Comparison of ENCODE assay signal across 17 mouse cellular contexts in the genomic region with DNA sequence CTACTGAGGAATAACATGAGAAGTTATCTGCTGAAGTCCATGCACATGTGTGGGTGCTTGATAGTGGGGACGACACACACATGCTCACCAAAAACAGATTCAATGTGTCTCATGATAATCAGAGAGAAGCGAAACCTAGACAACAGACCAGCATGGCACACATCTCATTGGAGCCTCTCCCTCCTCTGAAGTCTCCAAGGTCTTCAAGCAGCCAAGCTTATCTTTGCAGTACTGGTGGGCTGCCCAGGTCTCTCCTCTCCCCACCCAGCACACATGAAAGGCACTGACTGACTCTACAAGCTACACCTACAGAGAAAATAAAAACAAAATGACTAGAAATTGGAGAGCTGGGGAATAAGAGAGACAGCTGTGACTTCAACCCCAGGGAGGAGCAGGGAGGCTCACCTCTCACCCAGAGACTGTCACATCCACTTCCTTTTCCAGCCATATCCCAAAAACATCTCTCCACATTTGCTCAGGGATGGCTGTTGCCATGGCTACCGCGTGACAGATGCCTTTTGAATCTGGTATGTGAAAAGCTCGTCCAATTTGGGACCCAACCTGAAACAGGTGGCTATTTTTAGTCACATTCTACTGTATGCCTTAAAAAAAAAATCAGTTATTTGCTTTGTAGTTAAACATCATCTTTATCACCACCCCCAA.
A peak's percentile ranks its signal among the peaks of the same experiment; 100 is the strongest.
DNase-seq lines count a peak whose midpoint lies in the region; ATAC-seq and TF ChIP-seq lines count a peak whose summit lies in the region.
"Had no signal": no experiment of that assay in that cellular context is flagged by ENCODE, and none has a peak within 500 bp of the region (broad histone marks: within the 10 kb centered on the region; RNA-seq: fewer than 3 reads in every experiment).

No protein-coding gene starts in this region.

- 77% methylated on average over 5 of the region's 5 CpGs for WGBS in midbrain, embryonic 14.5 days
- WGBS in midbrain, embryonic 13.5 days: 76% methylated on average over 5 of the region's 5 CpGs

- no peak overlapping the region for H3K4me3 ChIP-seq in midbrain, embryonic 14.5 days (replicated peaks; ENCODE audit: low read depth, low read length)
- H3K4me3 ChIP-seq in midbrain, embryonic 13.5 days (replicated peaks): no peak overlapping the region
- no peak overlapping the region for H3K4me3 ChIP-seq in gastrocnemius, adult 2 months
- H3K4me3 ChIP-seq: embryonic facial prominence, embryonic 13.5 days; limb, embryonic 15.5 days; megakaryocyte, embryonic 14.5 days; neural tube, embryonic 15.5 days had no signal

- intact Hi-C loops in left cerebral cortex, postnatal 14 days (cut with DNase I): no loop called here
- intact Hi-C loops in gastrocnemius, adult 2 months (cut with DNase I): no loop called here

- no peak for TF ChIP-seq CTCF in gastrocnemius, adult 2 months (IDR thresholded peaks at IDR 0.05)

- H3K27ac ChIP-seq in midbrain, embryonic 14.5 days (replicated peaks; ENCODE audit: low read depth, low read length): no peak overlapping the region
- no peak overlapping the region; the same call in 1 of the 2 replicates for H3K27ac ChIP-seq in midbrain, embryonic 13.5 days
- no peak overlapping the region for H3K27ac ChIP-seq in gastrocnemius, adult 2 months
- H3K27ac ChIP-seq: embryonic facial prominence, embryonic 13.5 days; limb, embryonic 15.5 days; neural tube, embryonic 15.5 days had no signal

- H3K36me3 ChIP-seq in midbrain, embryonic 14.5 days (ENCODE audit: control insufficient read depth, insufficient read depth, low read length): no peaks in the 10 kb centered on the region
- H3K36me3 ChIP-seq in midbrain, embryonic 13.5 days: no peaks in the 10 kb centered on the region
- H3K36me3 ChIP-seq: embryonic facial prominence, embryonic 13.5 days; G1E; limb, embryonic 15.5 days; neural tube, embryonic 15.5 days had no signal

- no peaks in the 10 kb centered on the region for H3K4me1 ChIP-seq in midbrain, embryonic 14.5 days (ENCODE audit: control insufficient read depth, insufficient read depth, low read length)
- 0 out of 2 replicates have a peak, but pooled peaks cover 3% of the 10 kb centered on the region for H3K4me1 ChIP-seq in midbrain, embryonic 13.5 days (replicated peaks)
- H3K4me1 ChIP-seq: embryonic facial prominence, embryonic 13.5 days; megakaryocyte, embryonic 14.5 days; neural tube, embryonic 15.5 days had no signal

- H3K4me2 ChIP-seq in midbrain, embryonic 14.5 days (ENCODE audit: low read length): no peak overlapping the region
- no peak overlapping the region for H3K4me2 ChIP-seq in midbrain, embryonic 13.5 days (replicated peaks)
- H3K4me2 ChIP-seq: embryonic facial prominence, embryonic 13.5 days; limb, embryonic 15.5 days; neural tube, embryonic 15.5 days had no signal

- no peaks in the 10 kb centered on the region for H3K9me3 ChIP-seq in midbrain, embryonic 14.5 days (ENCODE audit: control insufficient read depth, low read length)
- H3K9me3 ChIP-seq in midbrain, embryonic 13.5 days: no peaks in the 10 kb centered on the region
- H3K9me3 ChIP-seq: embryonic facial prominence, embryonic 13.5 days; G1E; limb, embryonic 15.5 days; megakaryocyte, embryonic 14.5 days; neural tube, embryonic 15.5 days had no signal

- DNase-seq in cerebellum, postnatal 10 days: peak; percentile 46 to 53
- DNase-seq in cerebellum, postnatal 4 days (ENCODE audit: low spot score in 2 of 2): no peak
- DNase-seq in midbrain, embryonic 14.5 days: peak; percentile 58
- DNase-seq in left cerebral cortex, postnatal 14 days (ENCODE audit: low spot score in 2 of 2): peak; percentile 47 to 64
- peak; percentile 55 for DNase-seq in right cerebral cortex, postnatal 4 days
- DNase-seq in gastrocnemius, adult 2 months: no peak
- DNase-seq: cerebellum, adult 18-20 months; gastrocnemius, postnatal 36 days; heart, postnatal 14 days; kidney, adult 9 months had no signal

- no peaks in the 10 kb centered on the region for H3K27me3 ChIP-seq in midbrain, embryonic 14.5 days (ENCODE audit: control insufficient read depth, insufficient read depth, low read length)
- no peaks in the 10 kb centered on the region for H3K27me3 ChIP-seq in midbrain, embryonic 13.5 days
- H3K27me3 ChIP-seq: embryonic facial prominence, embryonic 13.5 days; limb, embryonic 15.5 days; megakaryocyte, embryonic 14.5 days; neural tube, embryonic 15.5 days had no signal

- no peak overlapping the region for H3K9ac ChIP-seq in midbrain, embryonic 14.5 days (replicated peaks; ENCODE audit: low read length)
- no peak overlapping the region for H3K9ac ChIP-seq in midbrain, embryonic 13.5 days (replicated peaks)
- H3K9ac ChIP-seq: embryonic facial prominence, embryonic 13.5 days; limb, embryonic 15.5 days; neural tube, embryonic 15.5 days had no signal

- no peak for ATAC-seq in midbrain, embryonic 14.5 days (ENCODE audit: low FRiP score, low TSS enrichment)
- no peak for ATAC-seq in midbrain, embryonic 13.5 days
- ATAC-seq in CD4-positive, CD25-positive, alpha-beta regulatory T cell, adult 4 months: no peak

Comparison
In these comparisons a context has a peak if more than half of its experiments do, and no peak if none do; other contexts are left out.
1. DNase-seq: peak in cerebellum, postnatal 10 days (2 of 2), midbrain, embryonic 14.5 days (single experiment), left cerebral cortex, postnatal 14 days (2 of 2) and right cerebral cortex, postnatal 4 days (single experiment); none in cerebellum, postnatal 4 days (0 of 2) and gastrocnemius, adult 2 months (single experiment).